Mouse (Mus musculus): ENCODE measurements around the gene Zfp369.
A peak's percentile ranks its signal among the peaks of the same experiment; 100 is the strongest.
"Not testable (repeated sequence)": the region's sequence is repeated elsewhere in the genome, so short reads cannot be mapped to it uniquely, and the experiment has no call there.

The Zfp369 gene

GRCm38 (mm10) chr13:65278383-65279341 lies at the start of gene Zfp369:
Gene Zfp369 (plus strand): TSS chr13:65278814.
- DNase-seq = peak; percentile 94

- DNase-seq = no peak
Measured at GRCm38 (mm10) chr13:65237211-65237610, 41.4 kb upstream of the Zfp369 start.

- DNase-seq = peak; percentile 99
Measured at GRCm38 (mm10) chr13:65240509-65241098, 38.0 kb upstream of the Zfp369 start.

GRCm38 (mm10) chr13:65241099-65241626 lies 37.5 kb upstream of the Zfp369 start:
- DNase-seq = peak; percentile 95

- peak; percentile 64 for DNase-seq
Measured at GRCm38 (mm10) chr13:65241627-65242318, 36.8 kb upstream of the Zfp369 start.

- DNase-seq = no peak
Measured at GRCm38 (mm10) chr13:65242319-65242787, 36.3 kb upstream of the Zfp369 start.

- DNase-seq = no peak
Measured at GRCm38 (mm10) chr13:65243273-65243672, 35.3 kb upstream of the Zfp369 start.

GRCm38 (mm10) chr13:65258175-65258954 lies 20.2 kb upstream of the Zfp369 start:
- DNase-seq = peak; percentile 70

GRCm38 (mm10) chr13:65259239-65259638 lies 19.4 kb upstream of the Zfp369 start, which contains the start of gene Gm10775:
Gene Gm10775 (plus strand): TSS chr13:65259539.
- no peak for DNase-seq

- no peak for DNase-seq
Measured at GRCm38 (mm10) chr13:65262086-65262485, 16.5 kb upstream of the Zfp369 start.

GRCm38 (mm10) chr13:65277994-65278382 lies 626 bp upstream of the Zfp369 start:
- DNase-seq = no peak

- DNase-seq = no peak
Measured at GRCm38 (mm10) chr13:65286771-65287170, 8.2 kb downstream of the Zfp369 start.

- no peak for DNase-seq
Measured at GRCm38 (mm10) chr13:65296354-65296753, 17.7 kb downstream of the Zfp369 start.

GRCm38 (mm10) chr13:65310849-65311248 lies 32.2 kb downstream of the Zfp369 start:
- DNase-seq = peak; percentile 13

- DNase-seq = no peak
Measured at GRCm38 (mm10) chr13:65311311-65311755, 32.7 kb downstream of the Zfp369 start.

GRCm38 (mm10) chr13:65311826-65312225 lies 33.2 kb downstream of the Zfp369 start:
- DNase-seq = no peak

GRCm38 (mm10) chr13:65348501-65348900 lies 69.9 kb downstream of the Zfp369 start:
- DNase-seq = not testable (repeated sequence)

GRCm38 (mm10) chr13:65351768-65352167 lies 73.2 kb downstream of the Zfp369 start:
- DNase-seq = not testable (repeated sequence)
